Mouse (Mus musculus): Measurements from ENCODE around the gene Gm19402.
"Not testable (repeated sequence)": the region's sequence is repeated elsewhere in the genome, so short reads cannot be mapped to it uniquely, and the experiment has no call there.

GRCm38 (mm10) chr10:77720299-77720698 is 29.7 kb upstream of the Gm19402 start, which contains the start of gene Krtap12-1:
- not testable (repeated sequence) for TF ChIP-seq CTCF (IDR thresholded peaks at IDR 0.05; ENCODE audit: borderline replicate concordance, control insufficient read depth, extremely low read depth, insufficient read depth, low read length, poor library complexity); POLR2A (IDR thresholded peaks at IDR 0.05; ENCODE audit: control insufficient read depth, extremely low read depth, insufficient read depth, low read length, poor library complexity)
